Mouse (Mus musculus) adrenal gland (tissue): ENCODE results near the gene Upb1.
"Not testable (repeated sequence)": the region's sequence is repeated elsewhere in the genome, so short reads cannot be mapped to it uniquely, and the experiment has no call there.

Experiments used
- intact Hi-C: fragments of 180-260 bp; cut with DNase I; formaldehyde crosslinking; loops from one replicate; pipeline ENCODE4 v1.15.1; 2025
- long read RNA-seq, 2 experiments: library from polyadenylated mRNA; unstranded; transcript quantifications; one replicate each; pipeline ENCODE4 v2.0.0; 2020; ENCODE audit warnings: borderline replicate concordance in 1 of 2; ENCODE audit not compliant: insufficient replicate concordance in 1 of 2

The Upb1 gene
- long read RNA-seq, experiment 1, partial matches to known transcripts = 0 of 2 reads
- long read RNA-seq, experiment 1, other reads (novel, unspliced or antisense) = 0 of 2 reads
- long read RNA-seq, experiment 2, partial matches to known transcripts = 0 of 2 reads
- long read RNA-seq, experiment 2, other reads (novel, unspliced or antisense) = 0 of 2 reads

DNA sequence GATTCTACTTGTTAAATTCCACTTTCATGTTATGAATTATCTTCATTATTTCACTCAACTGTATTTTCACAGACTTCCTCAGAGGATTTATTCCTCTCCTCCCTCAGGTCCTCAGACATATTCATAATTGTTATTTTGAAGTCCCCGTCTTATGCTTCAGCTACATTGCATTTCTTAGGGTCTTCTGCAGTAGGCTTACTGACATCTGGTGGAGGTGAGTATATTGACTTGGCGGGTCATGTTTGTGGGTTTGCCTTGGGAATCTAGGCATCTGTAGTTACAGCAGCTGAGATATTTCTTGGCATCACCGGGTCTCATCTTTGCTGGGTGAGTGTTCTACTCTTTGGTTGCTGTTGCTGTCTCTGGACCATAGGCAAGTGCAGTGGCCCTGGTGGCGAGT lies at the start of gene Upb1:
Upb1 (plus strand) TSS at position 158 of the 400 bp plus-strand sequence.
- intact Hi-C loops = no loop called here

DNA sequence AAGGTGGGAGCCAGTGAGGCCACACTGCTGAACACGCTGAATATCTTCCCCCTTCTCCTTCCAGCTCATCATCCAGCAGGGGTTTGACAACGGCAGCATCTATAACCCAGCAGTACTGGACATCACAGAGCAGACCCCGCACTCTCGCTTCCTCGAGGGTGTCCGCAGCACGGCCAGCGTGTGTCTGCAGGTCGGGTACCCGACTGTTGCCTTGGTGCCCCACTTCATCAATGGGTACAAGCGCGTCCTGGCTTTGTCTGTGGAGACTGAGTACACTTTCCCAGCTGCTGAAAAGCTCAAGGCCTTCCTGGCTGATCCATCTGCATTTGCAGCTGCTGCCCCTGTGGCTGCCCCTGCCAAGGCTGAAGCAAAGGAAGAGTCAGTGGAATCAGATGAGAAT lies 48.4 kb upstream of the Upb1 start:
- intact Hi-C loops = no loop called here

DNA sequence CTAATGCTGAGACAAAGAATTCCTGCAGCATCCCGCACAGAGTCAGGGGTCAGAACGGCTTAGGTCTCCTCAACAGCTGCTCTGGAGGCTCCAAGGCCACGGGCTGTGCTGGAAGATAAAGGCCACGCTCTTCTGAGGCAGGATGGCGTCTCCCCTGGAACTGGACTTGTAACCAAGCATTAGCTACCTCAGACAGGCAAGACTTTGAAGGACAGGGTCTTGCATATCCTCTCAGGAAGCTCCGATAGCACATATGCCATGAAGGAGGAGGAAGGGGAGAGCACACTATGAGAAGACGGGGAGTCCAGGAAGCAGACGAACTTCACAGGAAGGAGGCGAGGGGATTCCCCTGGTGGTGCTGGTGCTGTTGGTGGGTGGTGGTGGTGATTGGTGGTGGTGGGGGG lies 47.1 kb upstream of the Upb1 start:
- intact Hi-C loops = not testable (repeated sequence)

DNA sequence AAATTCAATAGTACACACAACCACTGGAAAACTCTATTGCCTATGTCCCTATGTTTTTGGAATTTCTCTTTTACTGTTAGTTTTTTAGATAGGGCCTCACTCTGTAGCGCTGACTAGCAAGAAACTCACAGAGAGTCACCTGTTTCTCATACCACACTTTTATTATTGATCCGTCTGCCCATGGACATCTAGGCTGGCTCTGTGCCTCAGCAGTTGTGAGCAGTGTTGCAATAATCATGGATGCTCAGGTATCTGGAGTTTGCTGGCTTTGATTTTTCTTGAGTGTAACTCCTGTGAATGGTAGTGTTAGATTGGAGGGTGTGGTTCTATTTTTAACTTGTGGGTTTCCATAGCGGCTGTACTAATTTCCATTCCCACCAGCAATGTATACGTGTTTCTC lies 45.6 kb upstream of the Upb1 start:
- intact Hi-C loops = no loop called here

DNA sequence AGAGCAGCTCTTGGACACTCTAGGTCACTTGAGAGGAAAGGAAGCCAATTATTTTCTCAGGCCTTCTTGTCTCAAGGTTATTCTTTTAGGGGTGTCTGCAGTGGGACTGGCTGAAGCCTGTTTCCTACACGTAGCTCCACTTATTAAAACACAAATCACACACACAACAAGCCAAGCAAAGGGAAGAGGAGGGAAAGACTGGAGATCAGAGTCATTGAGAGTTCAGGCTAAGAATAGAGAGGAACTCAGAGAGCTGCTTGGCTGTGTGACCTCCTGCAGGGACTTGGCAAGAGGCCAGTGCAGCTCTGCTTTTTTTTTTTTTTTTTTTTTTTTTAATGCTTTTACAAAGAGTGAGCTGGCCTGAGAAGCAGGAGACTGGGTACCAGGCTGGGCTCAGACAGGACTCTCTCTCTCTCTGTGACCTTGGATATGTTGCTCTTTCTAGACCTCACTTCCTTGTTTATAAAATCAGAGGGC lies 36.7 kb upstream of the Upb1 start:
- intact Hi-C loops = not testable (repeated sequence)

DNA sequence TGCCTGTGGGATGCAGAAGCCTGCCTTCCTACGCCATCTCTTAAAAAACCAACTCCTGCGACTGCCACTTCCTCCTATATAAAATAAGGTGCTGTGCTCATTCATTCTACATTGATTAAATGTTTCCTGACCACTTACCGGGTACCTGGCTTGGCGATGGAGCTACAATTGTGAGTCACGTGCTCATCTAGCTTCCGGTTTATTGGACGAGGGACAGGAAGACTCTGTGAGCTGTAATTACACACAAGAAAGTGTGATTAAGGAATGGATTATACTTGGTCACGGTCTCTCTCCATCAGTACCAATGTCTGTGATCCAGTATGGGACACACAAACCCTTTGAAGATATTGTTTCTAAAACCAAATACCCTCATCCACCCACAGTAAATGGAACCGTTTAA lies 36.1 kb upstream of the Upb1 start:
- intact Hi-C loops = no loop called here

DNA sequence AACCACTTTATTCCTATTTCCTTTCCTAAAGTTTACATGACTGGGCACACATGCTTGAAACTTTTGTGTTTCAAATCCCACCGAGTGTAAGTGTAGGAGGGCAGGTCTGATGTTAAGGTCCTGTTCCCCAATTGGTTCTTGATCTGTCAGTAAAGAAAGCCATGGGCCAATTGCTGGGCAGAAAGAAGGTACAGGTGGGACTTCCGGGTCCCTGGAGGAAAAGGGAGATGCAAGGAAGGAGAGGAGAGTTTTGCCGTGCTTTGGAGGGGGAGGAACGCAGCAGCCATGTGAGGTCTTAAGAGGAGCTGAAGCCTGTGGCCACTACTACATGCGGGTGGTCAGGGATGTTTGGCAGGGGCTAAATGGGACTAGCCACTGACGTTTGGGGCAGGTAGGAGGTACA lies 35.7 kb upstream of the Upb1 start:
- intact Hi-C loops = no loop called here

DNA sequence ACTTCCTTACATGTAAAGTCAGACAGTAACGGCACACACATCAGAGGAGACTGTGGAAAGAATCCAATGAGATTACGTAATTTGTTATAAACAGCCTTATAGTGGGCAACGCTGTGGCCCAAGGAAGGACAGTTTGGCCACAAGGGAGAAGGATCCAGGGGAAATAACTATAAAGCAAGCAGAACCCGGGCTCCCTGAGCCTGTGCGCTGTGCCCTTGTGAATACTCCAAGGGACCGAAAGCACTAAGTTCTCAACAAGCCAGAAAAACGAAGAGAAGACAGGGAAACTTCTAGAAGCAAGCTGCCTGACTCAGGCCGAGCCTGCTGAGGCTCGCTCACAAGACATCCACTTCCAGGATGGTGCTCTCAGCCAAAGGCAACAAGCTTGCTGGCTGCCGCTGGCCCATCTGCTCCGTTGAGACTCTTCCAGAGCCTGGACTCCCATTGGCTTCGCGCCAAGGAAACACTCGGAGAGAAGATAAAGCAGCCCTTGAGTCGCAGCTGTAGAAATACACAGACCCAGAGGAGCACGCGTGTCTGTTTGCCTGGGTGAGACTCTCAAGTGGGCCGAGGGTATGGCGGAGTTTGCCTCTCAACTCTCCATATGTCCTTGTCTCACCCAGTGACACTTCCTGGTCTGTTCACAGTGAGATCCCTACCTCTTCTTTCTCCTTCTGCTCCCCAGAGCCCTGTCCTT lies 27.1 kb upstream of the Upb1 start:
- intact Hi-C loops = not testable (repeated sequence)

DNA sequence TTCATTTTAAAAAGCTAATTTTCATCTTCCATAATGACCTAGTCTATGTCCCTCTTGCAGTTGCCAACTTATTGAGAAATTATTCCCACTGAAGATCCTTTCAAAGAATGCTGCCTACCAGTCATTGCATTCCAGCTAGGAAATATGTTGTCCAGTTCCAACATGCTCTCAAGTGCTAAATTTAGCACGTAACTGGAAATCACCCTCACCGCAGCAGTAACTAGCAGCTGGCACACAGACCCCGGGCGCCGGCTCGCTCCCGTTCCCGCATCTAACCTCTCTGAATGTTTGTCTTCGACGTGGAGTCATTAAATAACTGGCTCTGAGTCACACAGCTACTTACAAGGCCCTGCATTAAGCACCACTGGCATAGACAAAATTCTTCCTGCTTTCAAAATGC lies 22.2 kb upstream of the Upb1 start:
- intact Hi-C loops = no loop called here

DNA sequence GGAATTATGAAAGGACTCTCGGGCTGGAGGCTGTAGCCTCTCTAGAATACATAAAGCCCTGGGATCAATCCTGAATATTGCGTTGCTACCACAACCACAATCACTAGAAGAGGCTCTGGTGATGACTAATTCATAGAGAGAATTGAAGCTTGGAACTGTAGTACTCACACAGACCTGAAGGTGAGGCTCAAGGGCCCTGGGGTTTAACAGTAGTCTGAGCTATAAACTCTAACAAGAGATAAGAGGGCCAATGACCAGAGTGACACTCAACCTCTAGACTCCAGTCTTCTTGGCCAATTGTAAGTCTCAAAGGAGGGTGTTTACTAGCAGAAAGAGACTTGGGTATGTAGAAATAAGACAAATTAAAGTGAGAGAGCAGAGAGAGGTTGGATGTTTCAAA lies 10.8 kb upstream of the Upb1 start:
- intact Hi-C loops = loop anchor here (5.0 kb wide), 2 partner anchors 47 to 108 kb away; no protein-coding TSS in a partner anchor

DNA sequence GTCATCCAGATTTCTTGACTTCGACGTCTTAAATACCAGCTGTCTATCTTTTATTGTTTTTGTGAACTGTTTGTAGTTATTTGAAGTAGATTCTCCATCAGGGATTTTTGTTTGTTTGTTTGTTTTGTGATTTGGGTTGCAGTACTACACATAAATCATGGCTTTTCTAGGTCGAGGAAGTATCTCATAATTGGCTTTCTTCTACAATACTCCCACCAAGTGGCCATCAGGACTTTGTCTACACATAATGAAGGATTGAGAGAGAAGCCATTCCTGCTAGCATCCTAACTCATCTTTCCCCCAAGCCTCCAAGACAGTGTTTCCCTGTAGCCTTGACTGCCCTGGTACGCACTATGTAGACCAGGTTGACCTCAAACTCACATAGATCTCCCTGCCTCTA lies 10.1 kb upstream of the Upb1 start:
- intact Hi-C loops = loop anchor here (5.0 kb wide), 2 partner anchors 46 to 109 kb away; no protein-coding TSS in a partner anchor

DNA sequence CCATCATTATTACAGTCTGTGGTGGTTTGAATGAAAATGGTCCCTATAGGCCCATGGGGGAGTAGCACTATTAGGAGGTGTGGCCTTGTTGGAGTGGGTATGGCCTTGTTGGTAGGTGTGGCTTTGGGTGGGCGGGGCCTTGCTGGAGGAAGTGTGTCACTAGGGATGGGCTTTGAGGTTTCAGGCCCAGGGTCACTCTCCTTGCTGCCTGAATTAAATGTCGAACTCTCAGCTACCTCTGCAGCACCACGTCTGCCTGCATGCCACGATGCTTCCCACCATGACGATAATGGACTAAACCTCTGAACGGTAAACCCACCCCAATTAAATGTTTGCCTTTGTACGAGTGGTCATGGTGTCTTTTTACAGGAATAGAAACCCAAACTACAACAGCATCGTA lies 6.1 kb upstream of the Upb1 start:
- intact Hi-C loops = loop anchor here (5.0 kb wide), 2 partner anchors 43 to 112 kb away; no protein-coding TSS in a partner anchor

DNA sequence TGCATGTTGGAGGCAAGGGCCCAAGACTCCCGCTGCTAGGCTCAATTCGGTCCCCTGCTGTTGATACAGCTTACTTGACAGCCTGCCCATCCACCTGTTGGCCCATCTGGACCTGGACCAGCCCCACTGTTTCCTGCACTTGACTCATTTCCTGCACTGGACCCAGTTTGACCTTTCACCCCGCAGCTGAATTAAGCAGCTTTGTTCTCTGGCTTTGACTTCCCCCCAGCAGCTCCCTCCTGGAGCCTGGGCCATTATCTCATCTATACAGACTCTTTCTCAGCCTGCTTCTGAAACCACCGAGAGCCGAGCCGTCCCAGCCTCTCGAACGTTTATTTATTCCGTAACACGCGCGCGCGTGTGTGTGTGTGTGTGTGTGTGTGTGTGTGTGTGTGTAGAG lies 3.9 kb upstream of the Upb1 start:
- intact Hi-C loops = no loop called here

DNA sequence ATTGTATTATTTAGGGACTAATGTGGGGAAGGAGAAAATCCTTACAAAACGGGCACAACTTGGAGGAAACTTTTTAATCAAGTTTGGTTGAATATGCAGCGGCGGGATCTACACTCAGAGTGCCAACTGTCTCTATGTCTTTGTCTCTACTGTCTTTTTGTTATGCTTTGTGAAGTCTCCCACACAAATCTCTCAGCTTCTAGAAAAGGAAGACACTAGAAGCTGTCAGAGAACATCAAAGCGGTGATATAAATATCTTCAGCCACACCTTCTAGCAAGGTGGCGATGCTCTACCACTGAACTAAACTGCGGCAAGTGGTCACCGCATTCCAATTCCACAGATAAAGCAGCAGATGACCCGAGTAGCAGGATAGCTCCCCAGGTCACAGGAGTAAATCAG lies 5.0 kb downstream of the Upb1 start:
- intact Hi-C loops = no loop called here

DNA sequence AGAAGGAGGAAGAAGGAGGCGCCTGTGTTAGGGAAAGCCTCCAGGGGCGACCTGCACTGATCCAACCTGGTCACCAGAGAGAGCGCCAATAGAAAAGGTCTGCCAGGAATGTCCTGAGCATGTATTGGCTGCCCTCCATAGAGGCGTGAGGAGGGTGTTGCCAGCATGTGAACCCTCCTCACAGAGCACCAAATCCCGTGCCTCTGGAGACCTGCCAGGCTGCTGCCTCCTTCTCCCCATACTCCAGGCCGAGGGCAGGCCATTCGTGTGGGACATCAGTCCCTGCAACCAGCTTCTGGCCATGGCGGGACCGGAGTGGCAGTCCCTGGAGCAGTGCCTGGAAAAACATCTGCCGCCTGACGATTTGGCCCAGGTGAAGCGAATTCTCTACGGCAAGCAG lies 5.8 kb downstream of the Upb1 start:
- intact Hi-C loops = no loop called here

DNA sequence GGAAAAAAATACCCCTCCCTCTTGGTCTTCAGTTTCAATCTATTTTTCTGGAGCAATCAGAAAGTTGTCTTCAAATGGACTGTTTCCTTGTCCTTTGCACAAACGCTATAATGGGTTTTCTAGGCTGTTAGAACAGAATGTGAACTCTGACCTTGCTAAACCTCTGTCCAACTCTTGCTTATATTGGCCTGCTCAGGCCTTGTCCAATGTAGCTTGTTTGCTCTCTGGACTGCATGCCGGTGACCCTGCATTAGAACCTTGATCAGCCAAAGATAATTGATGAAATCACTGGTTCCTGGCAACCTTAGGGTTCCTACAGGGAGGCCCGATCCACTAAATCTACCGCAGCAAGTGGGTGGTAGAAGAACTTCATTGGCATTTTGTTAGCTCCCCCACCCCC lies 6.8 kb downstream of the Upb1 start:
- intact Hi-C loops = no loop called here

DNA sequence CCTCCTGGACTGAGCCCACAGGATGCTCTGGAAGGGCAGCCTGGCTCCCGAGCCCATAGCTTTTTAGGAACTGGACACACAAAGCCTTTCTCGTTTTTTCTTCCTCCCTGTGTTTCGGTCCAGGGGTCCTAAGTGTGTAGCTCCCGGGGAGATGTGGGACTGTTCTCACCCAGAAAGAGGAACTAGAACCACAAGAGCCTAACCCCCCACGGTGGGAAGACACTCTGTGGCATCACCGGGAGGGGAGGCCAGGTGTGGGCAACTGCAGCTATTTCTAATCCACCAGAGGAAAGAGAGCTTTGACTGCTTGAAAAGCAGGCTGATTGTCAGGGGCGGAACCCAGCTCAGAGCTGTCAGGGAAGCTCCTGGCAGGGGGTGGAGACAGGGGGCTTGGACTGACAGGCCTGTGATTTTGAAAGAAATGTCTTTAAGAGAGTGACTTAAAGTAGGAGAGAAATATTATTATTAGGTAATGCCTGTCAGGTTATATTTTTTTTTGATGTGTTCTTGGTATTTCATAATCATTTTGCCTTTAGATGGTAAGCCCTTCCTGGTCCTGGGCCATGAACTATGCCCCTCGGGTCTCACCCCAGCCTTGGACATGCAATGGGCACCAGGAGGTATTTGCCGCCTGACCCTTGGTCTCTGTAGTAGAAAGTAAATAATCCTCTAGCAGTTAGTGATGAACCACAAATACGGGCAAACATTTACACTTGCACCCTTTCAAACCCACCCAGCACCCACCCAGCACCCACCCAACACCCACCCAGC lies 10.6 kb downstream of the Upb1 start:
- intact Hi-C loops = not testable (repeated sequence)

DNA sequence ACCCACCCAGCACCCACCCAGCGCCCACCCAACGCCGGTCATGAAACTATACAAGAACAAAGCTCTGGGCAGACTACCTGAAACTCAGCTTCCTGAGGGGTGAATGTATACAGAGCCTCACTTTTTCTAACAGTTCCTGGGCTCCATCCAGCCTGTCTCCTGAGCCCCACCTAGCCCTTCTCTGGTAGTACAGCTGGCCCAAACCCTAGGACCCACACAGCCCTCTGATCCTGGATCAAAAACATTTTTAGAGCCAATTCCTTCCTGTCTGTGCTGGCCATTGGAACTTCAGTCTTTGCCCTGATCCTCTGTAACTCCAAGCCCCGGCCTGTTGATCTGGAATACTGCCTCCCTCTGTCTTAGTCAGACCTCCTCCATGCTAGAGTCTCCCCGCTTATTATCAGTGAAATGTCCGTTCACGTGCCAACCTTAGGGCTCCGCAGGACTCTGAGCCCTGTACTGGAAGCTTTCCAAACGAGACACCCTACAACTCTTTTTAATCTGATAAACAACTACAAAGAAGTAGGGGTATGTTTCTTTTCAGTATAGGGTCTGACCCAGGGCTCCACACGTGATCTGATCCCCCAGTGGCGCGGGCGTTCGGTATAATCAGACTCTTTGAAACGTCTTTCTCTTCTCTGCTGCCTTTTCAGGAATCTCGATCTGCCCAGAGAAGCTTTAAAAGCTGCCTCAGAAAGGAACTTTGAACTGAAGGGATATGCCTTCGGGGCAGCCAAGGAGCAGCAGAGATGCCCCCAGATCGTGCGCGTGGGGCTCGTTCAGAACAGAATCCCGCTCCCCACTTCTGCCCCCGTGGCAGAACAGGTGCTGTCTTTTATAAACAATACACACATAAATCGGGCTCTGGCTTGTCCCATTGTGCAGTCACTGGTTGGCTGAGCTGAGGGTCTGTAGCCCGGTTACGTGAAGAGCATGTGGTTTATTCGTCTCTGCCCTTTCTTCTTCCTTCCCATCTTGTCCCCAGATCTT lies 11.5 kb downstream of the Upb1 start:
- intact Hi-C loops = no loop called here

DNA sequence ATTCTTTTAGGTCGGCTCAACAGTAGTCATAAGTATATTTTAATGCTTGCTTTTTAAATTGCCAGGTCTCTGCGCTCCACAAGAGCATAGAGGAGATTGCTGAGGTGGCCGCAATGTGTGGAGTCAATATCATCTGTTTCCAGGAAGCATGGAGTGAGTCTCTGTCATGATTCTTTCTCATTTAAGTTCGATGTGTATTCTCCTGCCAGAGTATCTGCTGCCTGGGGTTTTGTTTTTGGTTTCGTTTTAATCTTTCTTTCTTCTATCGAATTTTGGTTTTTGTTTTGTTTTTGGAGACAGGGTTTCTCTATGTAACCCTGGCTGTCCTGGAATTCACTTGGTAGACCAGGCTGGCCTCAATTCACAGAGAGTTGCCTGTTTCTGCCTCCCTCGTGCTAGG lies 14.0 kb downstream of the Upb1 start:
- intact Hi-C loops = no loop called here

DNA sequence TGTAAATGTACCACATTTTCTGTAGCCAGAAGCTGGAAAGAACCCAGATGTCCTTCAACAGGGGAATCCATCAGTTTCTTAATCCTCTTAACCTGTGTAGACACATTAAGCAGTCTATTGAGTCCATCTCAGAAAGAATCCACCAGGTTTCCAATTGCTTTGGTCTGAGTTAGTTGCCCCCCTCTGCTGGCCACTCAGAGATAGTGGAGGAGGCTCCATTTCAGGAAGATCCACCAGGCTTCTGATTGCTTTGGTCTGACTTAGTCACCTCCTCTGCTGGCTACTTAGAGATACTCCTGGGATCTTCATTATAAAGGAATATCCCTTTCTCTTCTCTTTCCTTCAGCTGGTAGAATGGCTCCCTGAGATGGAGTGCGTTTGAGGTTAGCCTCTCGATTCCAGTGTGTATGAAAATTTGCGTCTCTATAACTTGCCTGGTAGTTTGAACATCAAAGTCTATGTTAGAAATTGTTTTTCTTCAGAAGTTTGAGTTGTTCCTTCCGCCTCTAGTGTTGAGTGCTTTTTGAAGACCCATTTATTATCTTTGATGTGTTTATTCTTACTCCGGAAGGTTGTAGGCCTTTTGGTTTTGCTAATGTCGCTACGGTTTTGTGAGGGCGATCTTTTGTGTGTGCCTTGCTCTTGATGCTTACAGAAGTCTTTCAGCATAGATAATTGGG lies 16.6 kb downstream of the Upb1 start:
- intact Hi-C loops = no loop called here

DNA sequence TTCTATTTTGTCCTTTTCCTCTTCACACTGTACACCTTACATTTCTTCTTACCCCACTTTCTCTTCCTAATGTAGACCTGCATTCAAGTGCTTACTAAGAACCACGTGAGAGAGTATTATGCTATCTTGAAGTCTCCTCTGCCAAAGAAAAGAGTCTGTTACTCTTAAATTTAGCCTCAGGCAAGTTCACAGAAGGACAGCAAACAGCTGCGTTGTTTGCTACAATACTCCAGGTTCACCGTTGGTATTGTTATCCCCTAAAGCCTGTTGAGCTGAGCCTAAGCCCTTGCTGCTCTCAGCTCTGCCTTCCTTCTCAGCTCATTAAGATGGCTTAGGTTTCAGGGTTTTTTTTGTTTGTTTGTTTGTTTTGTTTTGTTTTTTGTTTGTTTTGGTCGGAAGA lies 17.8 kb downstream of the Upb1 start:
- intact Hi-C loops = no loop called here
